Comparison of ENCODE assay signal across 8 mouse cellular contexts in genomic region chr12:85524193-85524858, GRCm38 (mm10). TPM values are rescaled to one million over a fixed set of nuclear protein-coding genes. Genes with fewer than 3 reads are reported as not detected.
DNase-seq lines count a peak whose midpoint lies in the region; ATAC-seq and TF ChIP-seq lines count a peak whose summit lies in the region.

No protein-coding gene starts in this region.

- TF ChIP-seq CTCF in CH12.LX (conservative IDR thresholded peaks at IDR 0.05 in 1 of 2, IDR thresholded peaks at IDR 0.05 in 1 of 2; ENCODE audit: low read depth in 2 of 2, low read length in 2 of 2), result no peak

- peaks cover 34 to 84% of the 10 kb centered on the region in 2 experiments for H3K4me1 ChIP-seq in CH12.LX (ENCODE audit: control insufficient read depth in 1 of 2, insufficient read depth in 2 of 2)
- peaks cover 8% of the 10 kb centered on the region for H3K4me1 ChIP-seq in limb, embryonic 11.5 days (ENCODE audit: control insufficient read depth, insufficient read depth, low read length)

- no peak for TF ChIP-seq RAD21 in CH12.LX (IDR thresholded peaks at IDR 0.05; ENCODE audit: low read depth, low read length)

- no peak for TF ChIP-seq POLR2A in CH12.LX (IDR thresholded peaks at IDR 0.05; ENCODE audit: low read depth, low read length)

- dilution Hi-C loops in CH12.LX (cut with MboI; ENCODE audit: extremely low pct_ligation_motif_present, extremely low pct_unique_long_range_greater_than_20kb, low sequenced_read_pairs), result no loop called here

- H3K36me3 ChIP-seq in CH12.LX (replicated peaks in 1 of 2; ENCODE audit: control insufficient read depth in 1 of 2, insufficient read depth in 1 of 2, low read length in 1 of 2), result no peaks in the 10 kb centered on the region
- no peaks in the 10 kb centered on the region for H3K36me3 ChIP-seq in limb, embryonic 11.5 days (ENCODE audit: control insufficient read depth, insufficient read depth, low read length)

- WGBS in limb, embryonic 11.5 days, result 51% methylated on average over 8 of the region's 8 CpGs

- peak overlapping the region; percentile 53 for H3K27ac ChIP-seq in CH12.LX (ENCODE audit: insufficient read depth, low read depth)
- no peak overlapping the region for H3K27ac ChIP-seq in limb, embryonic 11.5 days (replicated peaks; ENCODE audit: low read depth, low read length)

- peak; percentile 6; the same call in 1 of the 2 replicates for ATAC-seq in limb, embryonic 11.5 days (ENCODE audit: insufficient number of reproducible peaks, low FRiP score, low TSS enrichment, low read depth)

- in situ Hi-C loops in CH12.LX (cut with MboI; ENCODE audit: low pct_ligation_motif_present, low pct_unique_long_range_greater_than_20kb, low sequenced_read_pairs), result loop anchor here (5.0 kb wide), 1 partner anchor 78 kb away; no protein-coding TSS in a partner anchor

- H3K9me3 ChIP-seq in CH12.LX (replicated peaks; ENCODE audit: low read length), result peaks cover 8% of the 10 kb centered on the region
- H3K9me3 ChIP-seq in limb, embryonic 11.5 days (ENCODE audit: control insufficient read depth, low read length), result no peaks in the 10 kb centered on the region

- peak overlapping the region in 2 of 3 experiments; percentile 42 to 47 for H3K4me3 ChIP-seq in CH12.LX (replicated peaks in 1 of 3; ENCODE audit: low read depth in 2 of 3, low read length in 2 of 3, poor library complexity in 1 of 3)
- no peak overlapping the region for H3K4me3 ChIP-seq in limb, embryonic 11.5 days (ENCODE audit: low read depth, low read length)

- no peak overlapping the region; the same call in 1 of the 2 replicates for H3K9ac ChIP-seq in CH12.LX (ENCODE audit: insufficient read depth, low read depth)
- H3K9ac ChIP-seq in limb, embryonic 11.5 days (ENCODE audit: low read length), result no peak overlapping the region

- DNase-seq in cerebellum, adult 8-10 months, result peak; percentile 9
- DNase-seq in cerebellum, adult 11 months, result no peak
- DNase-seq in CH12.LX (ENCODE audit: extremely low read depth), result peak; percentile 40
- DNase-seq in embryo, embryonic 9.5 days (ENCODE audit: extremely low spot score), result peak; percentile 58
- no peak for DNase-seq in limb, embryonic 11.5 days (ENCODE audit: low spot score)
- no peak for DNase-seq in ovary, postnatal 10 days (ENCODE audit: low spot score)
- no peak for DNase-seq in heart, postnatal 14 days
- DNase-seq in T-cell, adult 2 months (ENCODE audit: low spot score), result no peak

- intact Hi-C loops in heart, postnatal 14 days (cut with DNase I), result no loop called here

- TF ChIP-seq EP300 in CH12.LX (IDR thresholded peaks at IDR 0.05; ENCODE audit: low read length), result peak; percentile 57; the same call in 1 of the 2 replicates

- no peaks in the 10 kb centered on the region for H3K79me2 ChIP-seq in CH12.LX (replicated peaks; ENCODE audit: control insufficient read depth, extremely low read depth, insufficient read depth, poor library complexity, severe bottlenecking)

- H3K27me3 ChIP-seq in CH12.LX (replicated peaks), result no peaks in the 10 kb centered on the region
- H3K27me3 ChIP-seq in limb, embryonic 11.5 days (ENCODE audit: control insufficient read depth, insufficient read depth, low read length), result no peaks in the 10 kb centered on the region

- H3K4me2 ChIP-seq in CH12.LX (ENCODE audit: insufficient read depth, low read depth, poor library complexity, severe bottlenecking), result peak overlapping the region; percentile 49; the same call in 1 of the 2 replicates
- no peak overlapping the region for H3K4me2 ChIP-seq in limb, embryonic 11.5 days (ENCODE audit: low read depth, severe bottlenecking)

TF ChIP-seq in CH12.LX, 34 proteins besides CTCF, POLR2A, EP300 and RAD21:
- 0 out of 2 replicates have a peak, but pooled peaks have one; percentile 19 for TF ChIP-seq ELF1 (IDR thresholded peaks at IDR 0.05; ENCODE audit: low read depth, low read length)
- no peak for TF ChIP-seq JUN (IDR thresholded peaks at IDR 0.05; ENCODE audit: insufficient read depth, low read depth, low read length)
- peak; percentile 75 for TF ChIP-seq TCF12 (IDR thresholded peaks at IDR 0.05; ENCODE audit: low read depth, low read length)
- TF ChIP-seq MEF2A (IDR thresholded peaks at IDR 0.05; ENCODE audit: borderline replicate concordance, low read depth, low read length), result 0 out of 2 replicates have a peak, but pooled peaks have one; percentile 17
- TF ChIP-seq ZMIZ1 (IDR thresholded peaks at IDR 0.05; ENCODE audit: low read depth, low read length), result no peak
- TF ChIP-seq MAZ (IDR thresholded peaks at IDR 0.05; ENCODE audit: low read depth, low read length), result 0 out of 2 replicates have a peak, but pooled peaks have one; percentile 48
- TF ChIP-seq CHD1 (IDR thresholded peaks at IDR 0.05; ENCODE audit: low read depth, low read length), result no peak
- TF ChIP-seq NELFE (IDR thresholded peaks at IDR 0.05; ENCODE audit: low read depth, low read length), result 0 out of 2 replicates have a peak, but pooled peaks have one; percentile 20
- TF ChIP-seq HCFC1 (IDR thresholded peaks at IDR 0.05; ENCODE audit: low read depth, low read length), result peak; percentile 31
- peak; percentile 68; the same call in 1 of the 2 replicates for TF ChIP-seq MAX (IDR thresholded peaks at IDR 0.05; ENCODE audit: low read length)
- TF ChIP-seq BHLHE40 (IDR thresholded peaks at IDR 0.05; ENCODE audit: low read depth, low read length), result peak; percentile 85
- TF ChIP-seq ZKSCAN1 (IDR thresholded peaks at IDR 0.05; ENCODE audit: borderline replicate concordance, low read depth, low read length), result no peak
- TF ChIP-seq MYC (IDR thresholded peaks at IDR 0.05; ENCODE audit: low read depth, low read length), result no peak
- TF ChIP-seq IRF4 (IDR thresholded peaks at IDR 0.05; ENCODE audit: low read depth, low read length), result peak; percentile 41
- peak; percentile 59 for TF ChIP-seq ETS1 (conservative IDR thresholded peaks at IDR 0.05; ENCODE audit: low read depth, low read length)
- TF ChIP-seq GABPA (IDR thresholded peaks at IDR 0.05; ENCODE audit: insufficient replicate concordance, low read depth, low read length), result no peak
- peak; percentile 82 for TF ChIP-seq USF2 (conservative IDR thresholded peaks at IDR 0.05; ENCODE audit: low read depth, low read length)
- TF ChIP-seq ZNF384 (IDR thresholded peaks at IDR 0.05; ENCODE audit: low read depth, low read length), result no peak
- TF ChIP-seq USF1 (IDR thresholded peaks at IDR 0.05; ENCODE audit: low read depth, low read length), result peak; percentile 84
- no peak for TF ChIP-seq RCOR1 (conservative IDR thresholded peaks at IDR 0.05; ENCODE audit: low read depth, low read length)
- no peak for TF ChIP-seq E2F4 (IDR thresholded peaks at IDR 0.05; ENCODE audit: insufficient replicate concordance, low read depth, low read length)
- no peak for TF ChIP-seq MXI1 (IDR thresholded peaks at IDR 0.05; ENCODE audit: low read depth, low read length)
- 0 out of 2 replicates have a peak, but pooled peaks have one; percentile 42 for TF ChIP-seq SIN3A (IDR thresholded peaks at IDR 0.05; ENCODE audit: low read length)

RNA-seq across cellular contexts. Expression of gene Fos, which starts 50.6 kb away (rescaled TPM):
- total RNA-seq in CH12.LX (2012; rRNA removed) (0.17 and 0.21 TPM in 2 replicates), CH12.LX (2014; rRNA removed) (0.20 and 0.76 TPM in 2 replicates)
- 0.11 and 0.26 TPM in 2 replicates for polyA plus RNA-seq in CH12.LX (2012; ENCODE audit: insufficient read length, low read depth)
- 0.89 and 1.2 TPM in 2 replicates for polyA plus RNA-seq in limb, embryonic 11.5 days (2014; fragmentation: Nextera tagmentation; extraction: Ambion mirVana)
- 1 to 10 TPM; 4.3 to 5.0 TPM for total RNA-seq in heart, postnatal 14 days (2021)

Comparison
In these comparisons a context has a peak if more than half of its experiments do, and no peak if none do; other contexts are left out.
1. DNase-seq: peak in cerebellum, adult 8-10 months (single experiment), CH12.LX (single experiment) and embryo, embryonic 9.5 days (single experiment); none in cerebellum, adult 11 months (single experiment), limb, embryonic 11.5 days (single experiment), ovary, postnatal 10 days (single experiment), heart, postnatal 14 days (0 of 2) and T-cell, adult 2 months (single experiment).